Mouse (Mus musculus) erythroblast, embryonic 14.5 days (primary cell): ENCODE results near the gene Ctcf. TPM values are rescaled to one million over a fixed set of nuclear protein-coding genes. Genes with fewer than 3 reads are reported as not detected.

Experiments
- H3K27me3 ChIP-seq: 2 replicates; pipeline ENCODE4 v1.6.1; 2012; ENCODE audit warnings: inconsistent platforms; ENCODE audit not compliant: control insufficient read depth
- H3K36me3 ChIP-seq: 2 replicates; pipeline ENCODE4 v1.6.1; 2012; ENCODE audit warnings: mild to moderate bottlenecking, inconsistent platforms; ENCODE audit not compliant: control insufficient read depth
- H3K4me1 ChIP-seq: 2 replicates; pipeline ENCODE4 v1.6.1; 2012; ENCODE audit warnings: inconsistent platforms; ENCODE audit not compliant: control insufficient read depth
- H3K4me3 ChIP-seq: replicated peaks from 2 replicates; pipeline ENCODE3; 2012; ENCODE audit warnings: moderate library complexity, mild to moderate bottlenecking, inconsistent platforms
- H3K9me3 ChIP-seq: 2 replicates; pipeline ENCODE4 v1.6.1; 2012; ENCODE audit warnings: low read length, inconsistent platforms, mixed read lengths; ENCODE audit not compliant: control insufficient read depth
- GATA1 ChIP-seq: IDR thresholded peaks from 2 replicates; pipeline ENCODE4 v1.6.1; 2012; ENCODE audit warnings: low read length, inconsistent platforms, mixed read lengths
- TAL1 ChIP-seq: IDR thresholded peaks from 3 replicates; pipeline ENCODE4 v1.6.1; 2012; ENCODE audit warnings: low read length, inconsistent platforms, mixed read lengths
- polyA plus RNA-seq: library from polyadenylated mRNA; stranded (reverse); fragments of >175 nt; gene quantifications from 2 replicates; pipeline ENCODE4 v1.2.3, GENCODE M21; 2012

Gene Ctcf
- polyA plus RNA-seq, 1 experiment, result 26.6 TPM

DNA sequence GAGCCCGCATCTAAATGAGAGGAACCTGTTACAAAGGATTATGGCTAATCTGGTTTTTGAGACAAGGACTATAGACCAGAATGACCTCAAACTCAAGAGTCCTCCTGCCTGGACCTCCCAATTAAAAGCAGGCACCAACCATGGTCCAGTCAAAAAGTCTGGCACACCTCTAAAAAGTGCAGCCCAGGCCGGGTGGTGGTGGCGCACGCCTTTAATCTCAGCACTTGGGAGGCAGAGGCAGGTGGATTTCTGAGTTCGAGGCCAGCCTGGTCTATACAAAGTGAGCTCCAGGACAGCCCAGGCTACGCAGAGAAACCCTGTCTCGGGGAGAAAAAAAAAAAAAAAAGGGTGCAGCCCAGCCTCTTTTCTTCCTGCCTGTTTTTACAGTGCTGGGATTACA, 49.0 kb downstream of the Ctcf start:
- Histone ChIP-seq H3K4me3 (no peak overlapping the region), H3K36me3 (peaks cover 49% of the 10 kb centered on the region), H3K27me3 (peaks cover 5% of the 10 kb centered on the region; the same call in 1 of the 2 replicates), H3K9me3 (no peaks in the 10 kb centered on the region), H3K4me1 (peaks cover 12% of the 10 kb centered on the region)
- TF ChIP-seq GATA1 (no peak), TAL1 (no peak)

DNA sequence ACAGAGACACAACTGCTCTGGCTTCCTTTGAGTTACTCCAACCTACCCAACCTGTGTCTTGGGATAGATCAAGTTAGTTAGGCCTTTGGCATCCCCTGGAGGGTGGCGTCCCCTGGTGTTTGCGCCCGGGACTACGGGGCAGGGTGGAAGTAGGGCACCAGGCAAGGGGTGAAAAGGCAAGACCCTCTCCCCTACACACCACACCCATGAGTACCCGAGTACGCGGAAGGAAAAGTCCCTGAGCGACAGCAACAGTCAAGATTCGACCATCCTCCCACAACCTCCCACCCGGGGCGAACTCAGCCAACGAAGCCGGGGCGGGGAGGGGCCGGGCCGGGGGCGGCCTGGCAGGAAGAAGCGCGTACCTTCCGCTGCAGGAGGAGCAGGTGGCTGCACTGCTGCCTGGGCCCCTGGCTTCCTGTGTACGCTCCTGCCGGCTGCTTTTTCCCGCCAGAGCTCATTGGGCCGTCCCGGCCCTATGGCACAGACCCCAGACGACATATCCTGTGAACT, 49.5 kb downstream of the Ctcf start, which contains the start of gene Carmil2:
Gene Carmil2, plus strand, starts transcription at position 479 of the 513 bp plus-strand sequence.
- Histone ChIP-seq H3K4me3 (no peak within 1 kb of the TSS), H3K36me3 (peaks cover 43% of the 10 kb centered on the region), H3K4me1 (peaks cover 12% of the 10 kb centered on the region), H3K27me3 (peaks cover 5% of the 10 kb centered on the region; the same call in 1 of the 2 replicates), H3K9me3 (no peaks in the 10 kb centered on the region)
- TF ChIP-seq TAL1, result no peak

DNA sequence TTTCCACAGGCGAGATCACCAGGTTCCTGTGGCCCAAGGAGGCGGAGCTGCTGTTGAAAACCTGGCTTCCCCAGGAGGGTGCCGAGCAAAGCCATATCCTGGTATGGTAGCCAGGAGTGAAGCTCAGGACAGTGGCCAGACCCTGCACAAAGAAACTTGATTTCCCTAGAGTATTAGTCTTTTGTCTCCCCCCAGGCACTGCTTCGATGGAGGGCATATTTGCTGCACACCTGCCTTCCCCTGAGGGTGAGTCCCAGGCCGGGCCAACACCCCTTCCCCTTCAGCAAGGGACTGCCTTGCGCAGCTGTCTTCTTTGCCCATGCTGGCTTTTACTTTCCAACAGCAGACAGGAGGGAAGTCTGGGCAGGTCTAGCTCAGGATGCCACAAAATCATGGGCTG, 50.2 kb downstream of the Ctcf start:
- Histone ChIP-seq H3K27me3 (peaks cover 5% of the 10 kb centered on the region; the same call in 1 of the 2 replicates), H3K36me3 (peaks cover 36% of the 10 kb centered on the region), H3K4me3 (no peak overlapping the region), H3K4me1 (peaks cover 16% of the 10 kb centered on the region), H3K9me3 (no peaks in the 10 kb centered on the region)
- TF ChIP-seq TAL1, result no peak

DNA sequence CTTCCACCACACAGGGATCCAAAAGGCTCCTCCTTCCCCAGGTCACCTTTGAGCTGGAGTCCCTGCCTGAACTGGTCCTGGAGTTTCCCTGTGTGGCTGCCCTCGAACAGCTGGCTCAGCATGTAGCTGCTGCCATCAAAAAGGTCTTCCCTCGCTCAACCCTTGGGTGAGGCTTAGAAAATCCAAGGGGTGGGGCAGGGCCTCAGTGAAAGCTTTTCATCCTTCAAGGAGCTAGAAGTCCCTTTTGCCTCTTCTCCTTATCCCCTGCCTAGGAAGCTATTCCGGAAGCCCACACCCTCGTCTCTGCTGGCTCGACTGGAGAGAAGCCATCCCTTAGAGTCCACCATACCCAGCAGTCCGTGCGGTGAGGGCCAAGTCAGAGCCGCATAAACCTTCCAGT, 51.1 kb downstream of the Ctcf start:
- peaks cover 5% of the 10 kb centered on the region; the same call in 1 of the 2 replicates for H3K27me3 ChIP-seq
- peaks cover 16% of the 10 kb centered on the region for H3K4me1 ChIP-seq
- no peak overlapping the region for H3K4me3 ChIP-seq
- TF ChIP-seq GATA1, result no peak
- no peak for TF ChIP-seq TAL1
- H3K36me3 ChIP-seq, result peaks cover 27% of the 10 kb centered on the region
- H3K9me3 ChIP-seq, result no peaks in the 10 kb centered on the region

DNA sequence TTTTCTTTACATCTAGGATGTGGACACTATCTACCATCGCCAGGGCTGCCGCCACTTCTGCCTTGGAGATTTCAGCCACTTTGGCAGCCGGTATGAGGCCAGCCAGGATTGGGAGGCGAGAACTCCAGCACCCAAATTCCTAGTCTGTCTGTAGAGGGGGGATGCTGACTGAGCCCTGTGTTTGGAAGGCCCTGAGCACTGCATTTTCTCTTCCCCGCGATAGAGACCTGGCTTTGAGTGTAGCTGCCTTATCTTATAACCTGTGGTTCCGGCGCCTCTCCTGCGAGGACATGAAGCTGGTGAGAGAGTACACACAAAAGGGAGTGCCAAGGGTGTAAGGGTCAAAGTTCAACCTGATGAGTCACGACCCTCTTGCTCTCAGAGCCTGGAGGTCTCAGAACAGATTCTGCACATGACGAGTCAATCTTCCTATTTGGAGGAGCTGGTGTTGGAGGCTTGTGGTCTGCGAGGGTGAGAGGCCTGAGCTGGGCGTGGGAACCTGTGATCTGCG, 51.9 kb downstream of the Ctcf start:
- Histone ChIP-seq H3K9me3 (no peaks in the 10 kb centered on the region), H3K27me3 (peaks cover 5% of the 10 kb centered on the region; the same call in 1 of the 2 replicates), H3K4me1 (peaks cover 16% of the 10 kb centered on the region), H3K4me3 (no peak overlapping the region), H3K36me3 (peaks cover 19% of the 10 kb centered on the region)
- no peak for TF ChIP-seq TAL1
- no peak for TF ChIP-seq GATA1

DNA sequence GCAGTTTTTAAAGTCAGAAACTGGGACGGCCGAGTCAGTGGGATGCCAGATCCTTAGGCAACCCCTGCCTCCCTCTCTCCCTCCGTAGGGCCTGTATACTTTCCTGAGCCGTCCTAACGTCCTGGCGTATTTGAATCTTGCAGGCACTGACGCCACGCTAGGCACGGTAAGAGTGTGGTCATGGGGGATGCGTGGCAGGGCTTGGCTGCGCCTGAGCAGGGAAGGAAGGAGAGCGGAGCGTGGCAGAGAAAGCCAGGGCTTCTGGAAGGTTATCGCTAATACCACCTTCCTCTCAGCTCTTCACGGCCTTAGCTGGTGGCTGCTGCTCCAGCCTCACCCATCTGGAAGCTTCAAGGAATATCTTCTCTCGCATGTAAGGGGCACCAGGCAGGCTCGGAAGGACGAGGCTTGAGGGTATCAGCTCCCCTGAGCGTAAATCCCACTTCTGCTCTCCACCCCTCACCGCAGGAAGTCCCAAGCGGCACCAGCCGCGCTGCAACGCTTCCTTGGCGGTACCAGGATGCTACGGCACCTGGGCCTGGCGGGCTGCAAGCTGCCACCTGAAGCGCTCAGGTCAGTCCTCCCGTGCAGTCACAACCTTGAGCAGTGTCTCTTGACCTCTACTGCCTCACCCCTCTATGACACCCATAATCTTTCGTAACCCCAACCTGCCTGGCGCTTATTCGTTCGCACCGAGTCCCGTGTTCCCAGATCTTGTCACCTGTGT, 53.1 kb downstream of the Ctcf start:
- Histone ChIP-seq H3K27me3 (peaks cover 13% of the 10 kb centered on the region), H3K4me3 (no peak overlapping the region), H3K4me1 (peaks cover 27% of the 10 kb centered on the region), H3K9me3 (no peaks in the 10 kb centered on the region), H3K36me3 (peaks cover 8% of the 10 kb centered on the region)
- TF ChIP-seq TAL1 (no peak), GATA1 (no peak)

DNA sequence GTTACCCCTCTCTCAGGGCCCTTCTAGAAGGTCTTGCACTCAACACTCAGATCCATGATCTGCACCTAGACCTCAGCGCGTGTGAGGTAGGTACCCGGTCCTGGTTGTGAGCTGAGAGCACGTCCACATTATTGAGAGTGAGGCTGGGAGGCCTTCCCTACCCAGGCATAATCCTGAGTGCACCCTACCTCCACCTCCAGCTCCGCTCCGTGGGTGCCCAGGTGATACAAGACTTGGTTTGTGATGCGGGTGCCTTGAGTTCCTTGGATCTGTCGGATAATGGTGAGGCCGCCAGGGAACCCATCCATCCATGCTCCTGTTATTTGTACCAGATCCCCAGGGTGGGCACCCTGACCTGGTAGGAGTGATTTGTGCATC, 53.6 kb downstream of the Ctcf start:
- no peak overlapping the region for H3K4me3 ChIP-seq
- peaks cover 17% of the 10 kb centered on the region for H3K27me3 ChIP-seq
- no peaks in the 10 kb centered on the region for H3K9me3 ChIP-seq
- TF ChIP-seq GATA1 (no peak), TAL1 (no peak)
- H3K36me3 ChIP-seq, result peaks cover 11% of the 10 kb centered on the region
- H3K4me1 ChIP-seq, result peaks cover 30% of the 10 kb centered on the region

DNA sequence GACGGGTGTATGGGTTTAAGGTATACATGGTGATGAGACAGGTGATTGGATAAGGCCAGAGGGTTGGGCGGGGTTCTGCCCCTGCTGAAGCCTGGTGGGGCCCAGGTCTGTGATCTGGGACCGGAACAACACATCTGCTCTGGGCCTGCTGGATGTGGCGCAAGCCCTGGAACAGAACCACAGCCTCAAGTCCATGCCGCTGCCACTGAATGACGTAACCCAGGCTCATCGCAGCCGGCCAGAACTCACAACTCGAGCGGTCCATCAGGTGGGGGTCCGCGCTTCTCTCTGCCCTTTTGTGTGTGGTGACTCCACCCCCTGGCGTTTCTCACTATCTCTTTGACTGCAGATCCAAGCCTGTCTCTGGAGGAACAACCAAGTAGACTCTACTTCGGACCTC, 54.6 kb downstream of the Ctcf start:
- Histone ChIP-seq H3K4me1 (peaks cover 28% of the 10 kb centered on the region), H3K36me3 (peaks cover 17% of the 10 kb centered on the region), H3K4me3 (no peak overlapping the region), H3K9me3 (no peaks in the 10 kb centered on the region), H3K27me3 (peaks cover 17% of the 10 kb centered on the region)
- TF ChIP-seq GATA1, result no peak
- TF ChIP-seq TAL1, result no peak

DNA sequence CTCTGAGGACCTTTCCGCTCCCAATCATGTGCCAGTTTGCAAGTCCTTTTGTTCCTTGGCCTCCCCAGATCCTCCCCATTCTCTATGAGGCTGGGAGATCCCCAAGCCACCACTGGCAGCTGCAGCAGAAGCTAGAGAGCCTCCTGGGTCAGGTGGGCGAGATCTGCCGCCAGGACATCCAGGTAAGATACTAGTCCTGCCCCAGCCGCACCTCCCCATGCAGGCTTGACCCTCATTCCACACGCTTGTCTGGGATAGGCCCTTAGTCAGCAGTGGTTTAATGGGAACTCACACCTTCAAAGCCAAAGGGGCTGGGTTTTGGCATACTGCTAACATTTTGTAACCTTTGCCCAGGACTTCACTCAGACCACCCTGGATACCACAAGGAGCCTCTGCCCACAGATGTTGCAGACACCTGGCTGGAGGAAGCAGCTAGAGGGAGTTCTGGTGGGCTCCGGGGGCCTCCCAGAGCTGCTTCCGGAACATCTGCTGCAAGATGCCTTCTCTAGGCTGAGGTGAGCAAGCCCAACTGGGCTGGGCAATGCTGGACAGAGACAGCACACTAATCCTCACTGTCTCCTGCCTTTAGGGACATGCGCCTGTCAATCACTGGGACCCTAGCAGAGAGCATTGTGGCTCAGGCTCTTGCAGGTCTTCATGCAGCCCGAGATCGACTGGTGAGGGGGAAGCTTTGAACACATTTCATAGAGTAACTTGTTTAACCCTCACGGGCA, 56.2 kb downstream of the Ctcf start:
- Histone ChIP-seq H3K9me3 (no peaks in the 10 kb centered on the region), H3K36me3 (peaks cover 29% of the 10 kb centered on the region), H3K4me1 (peaks cover 42% of the 10 kb centered on the region)

More for the DNA sequence above, 56.2 kb downstream of the Ctcf start:
- H3K4me3 ChIP-seq, result no peak overlapping the region
- H3K27me3 ChIP-seq, result peaks cover 17% of the 10 kb centered on the region
- TF ChIP-seq TAL1 (no peak), GATA1 (no peak)
